Mouse (Mus musculus) MEL (cell line): Measurements from ENCODE around the gene Chic1.

Experiments used
- CTCF ChIP-seq, 3 experiments: IDR thresholded peaks in 2 of 3; conservative IDR thresholded peaks in 1 of 3; 2 replicates each; pipeline ENCODE4 v1.5.1; 2011 to 2012; ENCODE audit warnings: low read length in 3 of 3, low read depth in 2 of 3, mild to moderate bottlenecking in 2 of 3, improper control_type of control experiment in 1 of 3, inconsistent platforms in 1 of 3, mixed read lengths in 1 of 3, moderate library complexity in 1 of 3; ENCODE audit not compliant: control insufficient read depth in 1 of 3, insufficient read depth in 1 of 3, poor library complexity in 1 of 3, severe bottlenecking in 1 of 3
- GATA1 ChIP-seq: IDR thresholded peaks from 2 replicates; pipeline ENCODE4 v1.6.1; 2011; ENCODE audit warnings: low read depth, low read length, improper control_type of control experiment
- MYC ChIP-seq: IDR thresholded peaks from 2 replicates; pipeline ENCODE4 v1.6.1; 2011; ENCODE audit warnings: low read depth, mild to moderate bottlenecking, low read length, improper control_type of control experiment, moderate library complexity

- TF ChIP-seq GATA1: no peak
- TF ChIP-seq CTCF (IDR thresholded peaks at IDR 0.05 in 2 of 3, conservative IDR thresholded peaks at IDR 0.05 in 1 of 3; ENCODE audit: control insufficient read depth in 1 of 3, insufficient read depth in 1 of 3, low read depth in 2 of 3, low read length in 3 of 3, poor library complexity in 1 of 3, severe bottlenecking in 1 of 3): no peak
- TF ChIP-seq MYC: no peak
Measured at GRCm38 (mm10) chrX:103438023-103438422, 81.7 kb downstream of the Chic1 start.
